Mouse (Mus musculus): Measurements from ENCODE around the gene Selenon. TPM values are rescaled to one million over a fixed set of nuclear protein-coding genes. Genes with fewer than 3 reads are reported as not detected.

Gene Selenon
- polyA plus RNA-seq, 1 experiment from 2014 or later, result 19.4 TPM

Small RNA genes within 50 kb of the gene (microRNA-seq; reads per million reads assigned to microRNA genes)
- not detected for gene Mir6403

Other genes with a start within 250 kb of the Selenon start
- 1.2 and 1.4 TPM in 2 replicates for gene Trim63, start 237.0 kb downstream of the Selenon start, polyA plus RNA-seq (2015; fragmentation: Nextera tagmentation; extraction: Ambion mirVana)
- 0.14 and 0.20 TPM in 2 replicates for gene Slc30a2, start 209.0 kb downstream of the Selenon start, polyA plus RNA-seq (2015; fragmentation: Nextera tagmentation; extraction: Ambion mirVana)
- 0.75 and 1.2 TPM in 2 replicates for gene Extl1, start 168.3 kb downstream of the Selenon start, polyA plus RNA-seq (2015; fragmentation: Nextera tagmentation; extraction: Ambion mirVana)
- gene Pafah2, start 155.8 kb downstream of the Selenon start, polyA plus RNA-seq (2015; fragmentation: Nextera tagmentation; extraction: Ambion mirVana), result 7.5 and 8.9 TPM in 2 replicates
- 4,048 and 4,915 TPM in 2 replicates for gene Stmn1, start 83.8 kb downstream of the Selenon start, polyA plus RNA-seq (2015; fragmentation: Nextera tagmentation; extraction: Ambion mirVana)
- 30.5 and 35.2 TPM in 2 replicates for gene Paqr7, start 55.5 kb downstream of the Selenon start, polyA plus RNA-seq (2015; fragmentation: Nextera tagmentation; extraction: Ambion mirVana)
- gene Aunip, start 41.2 kb downstream of the Selenon start, polyA plus RNA-seq (2015; fragmentation: Nextera tagmentation; extraction: Ambion mirVana), result 1.8 and 5.4 TPM in 2 replicates
- 166 and 177 TPM in 2 replicates for gene Mtfr1l, start 16.8 kb downstream of the Selenon start, polyA plus RNA-seq (2015; fragmentation: Nextera tagmentation; extraction: Ambion mirVana)
- gene Man1c1, start 152.1 kb upstream of the Selenon start, polyA plus RNA-seq (2015; fragmentation: Nextera tagmentation; extraction: Ambion mirVana), result 4.7 and 4.9 TPM in 2 replicates
- gene Ldlrap1, start 215.9 kb upstream of the Selenon start, polyA plus RNA-seq (2015; fragmentation: Nextera tagmentation; extraction: Ambion mirVana), result 2.4 and 7.9 TPM in 2 replicates